Mouse (Mus musculus) liver, adult 2 months (tissue): ENCODE measurements around the gene Olfr66.

Experiments used
- CTCF ChIP-seq: fragments of 200-500 bp; IDR thresholded peaks from 2 replicates; pipeline ENCODE4 v1.5.1; 2011; ENCODE audit warnings: low read depth, low read length, control low read depth
- POLR2A ChIP-seq: fragments of 200-500 bp; IDR thresholded peaks from 2 replicates; pipeline ENCODE4 v1.6.1; 2011; ENCODE audit warnings: low read length, control low read depth; ENCODE audit not compliant: insufficient read depth; ENCODE audit errors: extremely low read depth

DNA sequence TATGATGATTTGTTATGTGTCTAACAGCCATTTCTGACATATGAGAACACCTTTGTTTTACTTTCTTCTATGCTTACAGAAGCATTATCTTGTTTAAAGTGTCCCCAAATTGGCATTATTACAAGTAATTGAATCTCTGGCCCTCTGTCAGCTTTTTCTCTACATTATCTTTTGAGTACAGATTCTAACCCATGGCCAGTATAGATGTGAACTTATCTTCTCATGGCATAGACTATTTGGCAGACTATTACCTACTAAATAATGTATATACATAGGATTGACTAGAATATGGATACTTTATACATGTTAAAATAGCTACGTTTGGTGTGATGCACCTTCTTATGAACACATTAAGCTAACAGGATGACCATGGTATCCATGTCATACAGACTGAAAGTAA is 31.4 kb downstream of the Olfr66 start:
- TF ChIP-seq POLR2A: no peak
- no peak for TF ChIP-seq CTCF
